Mouse (Mus musculus): ENCODE data around the gene Fgfrl1.

- TF ChIP-seq GATA1 (IDR thresholded peaks at IDR 0.05; ENCODE audit: borderline replicate concordance, low read length) (no peak), FLI1 (IDR thresholded peaks at IDR 0.05; ENCODE audit: low read length) (no peak)
Measured at GRCm38 (mm10) chr5:108727425-108727824, 35.2 kb downstream of the Fgfrl1 start.
